Mouse (Mus musculus) layer of hippocampus, postnatal 14 days (tissue): ENCODE measurements around the gene Sugp2. TPM values are rescaled to one million over a fixed set of nuclear protein-coding genes. Genes with fewer than 3 reads are reported as not detected.

Experiments
- DNase-seq, 2 experiments: peaks; one replicate each; pipeline ENCODE4 v3.0.0; 2021 to 2022; ENCODE audit warnings: low spot score in 2 of 2, mixed read lengths in 1 of 2
- total RNA-seq, 2 experiments: library from RNA; stranded (reverse); gene quantifications; 2 replicates each; pipeline ENCODE4 v1.2.3; 2021

The Sugp2 gene
- total RNA-seq, 2 experiments from 2014 or later: 124 TPM

DNA sequence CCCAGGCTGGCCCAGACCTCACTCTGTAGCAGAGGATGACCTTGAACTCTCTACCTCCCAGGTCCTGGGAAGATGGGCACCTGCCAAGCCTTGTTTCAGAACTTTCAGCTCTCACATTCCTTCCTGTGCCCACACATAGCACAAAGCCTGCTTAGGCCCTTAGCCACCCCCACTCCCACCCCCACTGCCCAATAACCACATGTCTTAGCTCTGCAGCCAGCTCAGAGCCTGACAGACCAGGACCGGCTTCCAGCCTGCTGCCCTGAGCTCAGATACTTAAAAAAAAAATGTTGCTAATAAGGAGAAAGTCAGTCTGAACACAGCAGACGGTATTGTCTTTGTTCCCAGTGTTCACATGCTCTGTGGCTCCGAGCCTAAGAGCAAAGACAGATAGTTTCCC is 47.0 kb downstream of the Sugp2 start:
- peak in 1 of 2 experiments; percentile 44 for DNase-seq

GRCm38 (mm10) chr8:70282603-70283135 is 48.6 kb downstream of the Sugp2 start, which contains the start of gene Homer3:
Homer3 (plus strand) TSS chr8:70282827.
- peak; percentile 79 to 81 for DNase-seq

DNA sequence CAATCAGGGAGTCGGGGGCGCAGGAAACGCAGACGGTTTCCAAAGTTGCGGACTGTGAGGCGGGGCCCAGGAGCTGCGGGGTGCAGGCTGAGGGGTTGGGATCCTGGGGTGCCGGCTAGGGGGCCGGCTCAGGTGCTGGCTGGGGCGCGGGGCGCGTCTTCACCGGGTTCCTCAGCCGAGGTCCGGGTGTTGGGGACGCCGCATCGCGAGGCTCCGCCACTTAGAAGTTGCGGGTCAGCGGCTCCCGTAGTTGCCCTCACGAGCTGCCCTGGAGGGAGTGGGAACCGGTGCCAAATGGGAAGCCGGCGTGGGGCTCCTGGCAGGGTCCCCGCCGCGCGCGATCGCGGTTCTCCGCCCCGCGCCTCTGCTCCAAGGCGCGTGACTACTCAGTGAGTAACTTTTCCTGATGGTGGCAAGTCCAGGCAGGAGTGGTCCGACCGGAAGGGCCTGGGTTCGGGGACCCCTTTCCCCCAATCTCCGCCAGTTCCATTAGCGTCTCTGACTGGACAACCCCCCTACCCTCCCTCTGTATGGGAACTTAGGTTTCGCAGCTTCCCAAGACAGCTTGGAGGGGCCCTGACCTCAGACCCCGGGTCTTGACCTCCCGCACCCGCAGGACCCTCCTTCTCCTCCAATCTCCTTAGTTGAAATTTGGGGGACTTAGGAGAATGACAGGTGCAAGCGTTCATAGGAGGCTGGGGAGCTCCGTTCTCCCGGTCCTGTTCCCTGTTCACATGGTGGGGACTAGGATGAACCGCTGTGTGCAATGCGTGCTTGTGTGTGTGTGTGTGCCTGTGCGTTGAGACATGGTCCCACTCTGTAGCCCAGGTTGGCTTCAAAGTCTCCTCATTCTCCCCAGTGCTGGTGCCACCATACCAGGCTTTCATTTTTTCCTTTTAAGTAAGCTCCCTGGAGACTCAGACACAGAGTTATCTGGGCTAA is 49.4 kb downstream of the Sugp2 start:
- no peak for DNase-seq

- no peak for DNase-seq
Measured at GRCm38 (mm10) chr8:70284421-70284820, 50.4 kb downstream of the Sugp2 start.

DNA sequence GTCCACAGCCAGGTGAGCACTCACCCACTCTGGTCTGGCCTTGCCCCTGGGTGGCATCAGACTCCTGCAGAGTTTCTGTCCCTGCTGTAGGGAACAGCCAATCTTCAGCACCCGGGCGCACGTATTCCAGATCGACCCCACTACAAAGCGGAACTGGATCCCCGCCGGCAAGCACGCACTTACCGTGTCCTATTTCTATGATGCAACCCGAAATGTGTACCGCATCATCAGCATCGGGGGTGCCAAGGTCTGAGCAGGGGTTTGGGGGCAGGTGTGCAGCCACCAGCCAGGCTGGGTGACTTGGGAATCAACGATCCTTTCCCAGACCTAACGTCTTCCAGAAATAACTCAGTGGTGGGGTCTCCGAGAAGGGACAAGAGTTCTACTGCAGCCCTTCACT is 51.3 kb downstream of the Sugp2 start:
- no peak for DNase-seq

DNA sequence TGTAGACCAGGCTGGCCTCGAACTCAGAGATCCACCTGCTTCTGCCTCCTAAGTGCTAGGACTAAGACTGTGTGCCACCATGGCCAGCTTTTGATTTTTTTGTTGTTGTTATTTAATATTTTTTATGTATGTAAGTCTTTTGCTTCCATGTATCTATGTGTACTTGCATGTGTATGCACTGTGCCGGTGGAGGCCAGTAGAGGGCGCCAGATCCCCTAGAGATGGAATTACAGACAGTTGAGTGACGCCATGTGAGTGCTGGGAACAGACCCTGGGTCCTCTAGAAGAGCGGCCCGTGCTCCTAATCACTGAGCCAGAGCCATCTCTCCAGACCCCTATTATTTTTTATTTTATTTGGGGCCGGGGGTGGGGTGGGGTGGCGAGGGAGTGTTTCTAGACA is 52.7 kb downstream of the Sugp2 start:
- no peak for DNase-seq

- peak; percentile 55 to 75 for DNase-seq
Measured at GRCm38 (mm10) chr8:70293988-70294405, 60.0 kb downstream of the Sugp2 start.

DNA sequence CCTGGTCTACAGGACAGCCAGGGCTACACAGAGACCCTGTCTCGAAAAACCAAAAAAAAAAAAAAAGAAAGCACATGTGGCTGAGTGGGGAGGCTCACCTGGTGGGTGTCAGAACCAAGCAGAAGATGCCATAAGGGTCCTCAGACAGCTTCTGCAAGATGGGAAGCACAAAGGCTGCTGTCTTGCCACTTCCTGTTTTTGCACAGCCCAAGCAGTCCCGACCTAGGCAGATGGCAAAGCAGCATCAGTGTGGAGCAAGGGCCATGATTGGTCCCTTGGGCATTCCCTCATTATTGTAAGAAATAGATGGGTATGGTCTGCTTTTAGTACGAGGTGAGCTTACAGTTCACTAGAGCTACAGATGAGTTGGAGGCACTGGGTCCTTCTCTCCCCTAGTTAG is 66.9 kb downstream of the Sugp2 start:
- no peak for DNase-seq

DNA sequence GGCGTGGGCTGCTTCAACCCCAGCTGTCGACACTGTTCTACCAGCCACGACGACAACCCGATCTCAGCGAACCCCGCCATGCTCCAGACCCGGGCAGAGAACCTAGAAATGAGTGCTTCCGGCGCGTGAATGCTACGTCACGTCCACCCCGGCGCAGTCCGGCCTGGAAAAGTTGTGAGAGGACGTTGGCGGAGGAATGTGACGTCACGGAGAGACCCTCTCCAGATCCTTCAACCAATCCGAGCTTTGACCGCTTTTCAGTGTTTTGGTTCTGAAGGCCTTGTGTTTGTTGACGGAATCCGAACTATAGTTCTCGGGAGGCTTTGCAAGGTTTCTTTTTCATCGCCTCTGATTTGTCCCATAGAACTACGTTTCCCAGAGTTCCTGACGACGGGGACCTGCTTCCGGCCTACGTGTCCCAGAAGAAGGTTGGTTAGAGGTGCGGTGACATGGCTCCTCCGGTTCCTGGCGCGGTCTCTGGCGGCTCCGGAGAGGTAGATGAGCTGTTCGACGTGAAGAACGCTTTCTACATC is 68.4 kb downstream of the Sugp2 start, which contains the start of the genes Ddx49 and Cope:
TSS of gene Ddx49 (minus strand) at position 132 of the 533 bp plus-strand sequence.
TSS of gene Cope (plus strand) at position 161 of the 533 bp plus-strand sequence.
- peak; percentile 95 to 97 for DNase-seq

GRCm38 (mm10) chr8:70302901-70303300 is 68.9 kb downstream of the Sugp2 start:
- no peak for DNase-seq

DNA sequence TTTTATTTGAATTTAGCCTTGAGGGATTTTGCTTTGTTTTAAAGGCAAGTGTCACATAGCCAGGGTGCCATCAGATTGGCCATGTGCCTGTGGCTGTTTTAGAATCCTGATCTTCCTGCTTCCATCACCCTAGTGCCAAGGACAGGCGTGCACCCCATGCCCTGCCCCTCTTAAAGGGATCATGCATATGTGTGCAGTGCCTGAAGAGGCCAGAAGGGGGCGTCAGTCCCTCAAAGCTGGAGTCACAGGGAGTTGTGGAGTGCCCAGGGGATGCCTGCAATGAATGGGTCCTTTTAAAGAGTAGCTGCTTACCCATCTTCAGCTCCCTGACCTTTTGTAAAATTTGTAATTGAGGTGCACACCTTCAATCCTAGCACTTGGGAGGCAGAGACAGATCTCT is 75.3 kb downstream of the Sugp2 start:
- no peak for DNase-seq

DNA sequence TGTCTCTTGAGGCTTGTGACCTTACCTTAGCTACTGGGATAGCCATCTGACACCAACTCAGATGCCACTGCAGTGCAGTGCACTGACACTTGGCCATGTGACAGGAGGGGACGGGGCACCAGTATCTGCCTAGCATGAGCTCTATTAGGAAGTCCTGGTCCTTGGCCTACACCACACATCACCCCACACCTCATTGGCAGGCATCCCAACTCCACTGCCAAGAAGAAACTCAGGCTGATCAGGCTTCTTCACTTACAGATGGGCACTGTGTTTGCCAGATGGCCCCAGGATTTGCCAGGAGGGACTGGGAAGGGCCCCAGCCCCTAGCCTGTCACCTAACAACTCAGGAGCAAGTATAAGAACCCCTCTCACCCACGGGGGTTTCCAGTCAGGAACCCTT is 79.4 kb downstream of the Sugp2 start:
- DNase-seq: no peak

DNA sequence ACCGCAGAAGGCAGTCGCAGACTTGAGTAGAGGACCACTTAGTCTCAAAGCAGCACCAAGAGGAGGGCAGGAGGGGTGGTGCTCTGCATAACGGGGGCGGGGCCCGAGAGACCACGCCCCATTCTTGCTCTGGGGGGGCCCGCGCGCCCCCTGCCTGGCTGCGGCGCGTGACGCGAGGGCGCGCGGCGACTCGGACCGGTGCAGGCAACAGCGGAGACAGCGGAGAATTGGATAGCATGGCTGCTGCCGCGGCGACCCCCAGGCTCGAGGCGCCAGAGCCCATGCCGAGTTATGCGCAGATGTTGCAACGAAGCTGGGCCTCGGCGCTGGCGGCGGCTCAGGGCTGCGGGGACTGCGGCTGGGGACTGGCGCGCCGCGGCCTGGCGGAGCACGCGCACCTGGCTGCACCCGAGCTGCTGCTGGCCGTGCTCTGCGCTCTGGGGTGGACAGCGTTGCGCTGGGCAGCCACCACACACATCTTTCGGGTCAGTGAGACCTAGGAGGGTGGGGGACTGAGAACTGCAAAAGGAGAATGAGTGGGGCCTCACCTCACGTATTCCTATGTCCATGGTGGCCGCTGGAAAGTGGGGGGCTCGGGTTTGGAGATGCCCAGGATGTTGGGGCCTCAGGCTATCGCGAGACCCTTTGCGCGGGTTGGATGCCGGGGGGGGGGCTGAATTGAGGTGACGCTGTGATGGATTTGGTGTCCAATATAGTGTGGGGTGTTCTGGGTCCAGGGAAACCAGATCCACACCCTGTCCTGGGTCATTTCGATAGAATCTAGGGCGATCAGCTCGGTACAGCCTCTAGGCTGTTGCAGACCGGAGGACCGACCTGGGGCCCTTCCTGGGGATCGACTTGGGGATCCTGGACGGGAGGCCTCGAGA is 81.8 kb downstream of the Sugp2 start, which contains the start of gene Cers1:
TSS of gene Cers1 (plus strand) at position 152 of the 887 bp plus-strand sequence.
- DNase-seq: peak; percentile 80 to 89

- peak; percentile 79 to 95 for DNase-seq
Measured at GRCm38 (mm10) chr8:70316511-70317504, 82.8 kb downstream of the Sugp2 start.

GRCm38 (mm10) chr8:70317872-70318271 is 83.8 kb downstream of the Sugp2 start:
- no peak for DNase-seq

DNA sequence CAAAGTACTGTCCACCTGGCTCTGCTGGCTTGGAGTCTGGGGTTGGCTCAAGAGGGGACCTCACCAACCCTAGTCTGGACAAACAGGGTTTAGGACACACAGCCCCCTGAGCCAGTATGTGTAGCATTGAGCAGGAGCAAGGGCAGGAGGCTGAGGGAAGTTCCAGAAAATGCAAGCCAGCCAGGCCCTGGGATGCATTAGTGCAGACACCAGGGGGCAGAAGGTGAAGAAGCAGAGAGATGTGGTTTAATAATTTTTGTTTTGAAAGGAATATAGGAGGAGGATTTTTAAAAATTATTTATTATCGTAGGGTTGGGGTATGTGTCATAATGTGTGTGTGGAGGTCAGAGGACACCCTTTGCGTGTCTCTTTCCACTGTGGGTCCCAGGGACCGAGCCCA is 89.7 kb downstream of the Sugp2 start:
- DNase-seq: no peak

DNA sequence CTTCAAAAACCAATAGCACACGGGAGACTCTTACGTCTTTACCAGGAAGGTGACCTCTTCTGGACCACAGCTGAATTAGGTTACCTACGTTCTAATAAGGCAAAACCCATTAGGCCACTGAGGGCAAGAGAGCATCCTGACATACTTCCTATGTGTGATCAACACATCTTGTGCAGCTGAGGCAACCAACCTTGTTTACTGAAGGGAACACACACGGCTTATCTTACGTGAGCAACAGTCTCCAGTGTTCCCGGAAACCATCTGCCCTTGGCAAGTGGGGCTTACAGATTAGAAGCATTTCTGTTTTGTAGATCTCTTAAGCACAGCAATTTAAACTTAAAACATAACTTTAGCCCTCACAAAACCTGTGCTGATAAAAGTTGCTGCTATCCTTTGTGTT is 93.5 kb downstream of the Sugp2 start:
- DNase-seq: peak in 1 of 2 experiments; percentile 8

DNA sequence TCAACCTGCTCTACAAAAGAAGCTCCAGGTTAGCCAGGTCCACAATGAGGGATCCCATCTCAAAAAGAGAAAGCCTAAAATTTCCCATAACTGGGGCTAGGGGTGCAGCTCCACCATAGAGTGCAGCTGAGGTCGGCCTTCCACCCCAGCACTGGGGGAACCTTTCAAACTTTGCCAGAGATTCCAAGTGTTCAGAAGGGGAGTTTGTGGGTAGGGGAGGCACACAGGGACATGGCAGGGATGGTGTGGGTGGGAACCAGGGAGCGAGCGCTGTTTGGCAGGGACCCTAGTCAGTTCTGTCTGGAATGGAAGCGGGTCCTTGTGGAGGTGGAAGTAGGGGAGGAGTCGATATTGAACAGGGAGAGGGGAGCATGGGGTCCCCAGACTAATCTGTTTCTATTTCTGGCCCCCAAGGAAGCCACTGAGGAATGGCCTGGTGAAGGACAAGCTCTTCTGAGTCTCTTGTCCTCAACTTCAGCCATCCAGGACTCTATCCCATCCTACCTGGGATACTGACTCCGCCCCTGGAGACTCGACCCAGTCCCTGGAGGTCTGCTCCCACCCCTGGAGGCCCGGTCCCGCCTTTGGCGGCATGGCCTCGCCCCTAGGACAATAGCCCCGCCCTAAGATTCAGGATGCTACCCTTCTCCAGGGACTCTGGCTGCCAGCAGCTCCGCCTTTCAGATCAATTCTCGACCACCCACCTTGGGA is 95.3 kb downstream of the Sugp2 start, which contains the start of gene Gdf1:
TSS of gene Gdf1 (plus strand) at position 694 of the 711 bp plus-strand sequence.
- DNase-seq: peak in 1 of 2 experiments; percentile 16
